Mouse (Mus musculus) heart, embryonic 16.5 days (tissue): ENCODE measurements at regions not wholly inside any gene's neighbourhood (a gene's known extent, or its start where the extent isn't known, plus 50 kb on each side); places are given as distances from the start of the nearest gene placed in this dataset.

ENCODE experiments used
- ATAC-seq: fragments of 200-750 bp; cut with Nextera tagmentation; replicated peaks from 2 replicates; pipeline ENCODE4 v1.8.0; 2017; ENCODE audit warnings: moderate number of reproducible peaks; ENCODE audit not compliant: insufficient read depth, low FRiP score; ENCODE audit errors: extremely low read depth
- H3K27ac ChIP-seq: fragments of 300-500 bp; sonication (generic); 2 replicates; pipeline ENCODE4 v1.5.1; 2014; ENCODE audit warnings: mild to moderate bottlenecking, low read length, control low read depth, moderate library complexity
- H3K27me3 ChIP-seq: fragments of 300-500 bp; sonication (generic); 2 replicates; pipeline ENCODE4 v1.6.1; 2014; ENCODE audit warnings: low read length, mixed read lengths; ENCODE audit not compliant: control insufficient read depth, insufficient read depth
- H3K36me3 ChIP-seq: fragments of 300-500 bp; sonication (generic); 2 replicates; pipeline ENCODE4 v1.6.1; 2014; ENCODE audit not compliant: control insufficient read depth, insufficient read depth
- H3K4me1 ChIP-seq: fragments of 300-500 bp; sonication (generic); 2 replicates; pipeline ENCODE4 v1.6.1; 2014; ENCODE audit warnings: low read length, mixed read lengths; ENCODE audit not compliant: control insufficient read depth, insufficient read depth
- H3K4me2 ChIP-seq: fragments of 300-500 bp; sonication (generic); 2 replicates; pipeline ENCODE4 v1.6.1; 2014; ENCODE audit warnings: low read depth, mild to moderate bottlenecking, control low read depth, low read length
- H3K4me3 ChIP-seq: fragments of 300-500 bp; sonication (generic); 2 replicates; pipeline ENCODE4 v1.5.1; 2014; ENCODE audit warnings: mild to moderate bottlenecking, control low read depth, low read length
- H3K9ac ChIP-seq: fragments of 300-500 bp; sonication (generic); 2 replicates; pipeline ENCODE4 v1.6.1; 2014; ENCODE audit warnings: low read length, control low read depth
- H3K9me3 ChIP-seq: fragments of 300-500 bp; sonication (generic); replicated peaks from 2 replicates; pipeline ENCODE4 v1.6.1; 2016; ENCODE audit warnings: low read length; ENCODE audit not compliant: control insufficient read depth
- WGBS: fragments of 180-500 bp; shearing (Covaris S2); extraction: QIAGEN DNeasy Blood & Tissue Kit; methylation state at CpG from one replicate; pipeline ENCODE4 v1.1.7; 2014; 5-methylcytosine and 5-hydroxymethylcytosine counted together

- peaks cover under 1% of the 10 kb centered on the region; the same call in 1 of the 2 replicates for H3K4me1 ChIP-seq
- H3K9ac ChIP-seq, result no peak overlapping the region
- WGBS, result 85% methylated on average over 11 of the region's 11 CpGs
- no peak overlapping the region for H3K4me2 ChIP-seq
- no peak for ATAC-seq
- H3K4me3 ChIP-seq, result no peak overlapping the region
- no peaks in the 10 kb centered on the region for H3K27me3 ChIP-seq
- H3K36me3 ChIP-seq, result no peaks in the 10 kb centered on the region
- no peak overlapping the region for H3K27ac ChIP-seq
- H3K9me3 ChIP-seq, result no peaks in the 10 kb centered on the region
Observed at GRCm38 (mm10) chr5:100220320-100220719, 60.7 kb upstream of the Tmem150c start.

GRCm38 (mm10) chr5:100218256-100218851 lies 58.7 kb upstream of the Tmem150c start:
- no peak overlapping the region for H3K4me3 ChIP-seq
- WGBS, result 81% methylated on average over 3 of the region's 3 CpGs
- H3K27ac ChIP-seq, result peak overlapping the region; percentile 53; the same call in 1 of the 2 replicates
- no peak overlapping the region for H3K9ac ChIP-seq
- H3K4me2 ChIP-seq, result no peak overlapping the region
- no peaks in the 10 kb centered on the region for H3K9me3 ChIP-seq
- no peak for ATAC-seq
- no peaks in the 10 kb centered on the region for H3K36me3 ChIP-seq
- peaks cover 15% of the 10 kb centered on the region for H3K4me1 ChIP-seq
- no peaks in the 10 kb centered on the region for H3K27me3 ChIP-seq

- Histone ChIP-seq H3K4me1 (peaks cover 15% of the 10 kb centered on the region), H3K36me3 (no peaks in the 10 kb centered on the region), H3K4me3 (peak overlapping the region; percentile 31; the same call in 1 of the 2 replicates), H3K9ac (no peak overlapping the region), H3K27ac (peak overlapping the region; percentile 54), H3K9me3 (no peaks in the 10 kb centered on the region), H3K27me3 (no peaks in the 10 kb centered on the region), H3K4me2 (peak overlapping the region; percentile 16)
- 41% methylated on average over 17 of the region's 17 CpGs for WGBS
- ATAC-seq, result peak; percentile 47
Observed at GRCm38 (mm10) chr5:100217178-100218035, 57.8 kb upstream of the Tmem150c start.

- Histone ChIP-seq H3K4me2 (no peak overlapping the region), H3K9me3 (no peaks in the 10 kb centered on the region), H3K36me3 (no peaks in the 10 kb centered on the region), H3K4me1 (peaks cover 22% of the 10 kb centered on the region), H3K27ac (no peak overlapping the region), H3K9ac (no peak overlapping the region), H3K27me3 (0 out of 2 replicates have a peak, but pooled peaks cover 2% of the 10 kb centered on the region), H3K4me3 (no peak overlapping the region)
- 73% methylated on average over 8 of the region's 8 CpGs for WGBS
- ATAC-seq, result no peak
Observed at GRCm38 (mm10) chr5:100213901-100214300, 54.3 kb upstream of the Tmem150c start.

GRCm38 (mm10) chr5:100210708-100211107 lies 51.1 kb upstream of the Tmem150c start:
- Histone ChIP-seq H3K4me2 (no peak overlapping the region), H3K9me3 (no peaks in the 10 kb centered on the region), H3K36me3 (no peaks in the 10 kb centered on the region), H3K9ac (no peak overlapping the region), H3K27ac (no peak overlapping the region), H3K27me3 (0 out of 2 replicates have a peak, but pooled peaks cover 2% of the 10 kb centered on the region), H3K4me3 (no peak overlapping the region), H3K4me1 (peaks cover 22% of the 10 kb centered on the region)
- no peak for ATAC-seq
- 61% methylated on average over 5 of the region's 5 CpGs for WGBS
